Mouse (Mus musculus) forebrain, embryonic 16.5 days (tissue): ENCODE measurements around the gene Nacc1. TPM values are rescaled to one million over a fixed set of nuclear protein-coding genes. Genes with fewer than 3 reads are reported as not detected.
"Not testable (repeated sequence)": the region's sequence is repeated elsewhere in the genome, so short reads cannot be mapped to it uniquely, and the experiment has no call there.

Experiments used
- ATAC-seq: fragments of 200-750 bp; cut with Nextera tagmentation; 2 replicates; pipeline ENCODE4 v1.8.0; 2017; ENCODE audit warnings: mild to moderate bottlenecking, moderate library complexity
- H3K27ac ChIP-seq: fragments of 300-500 bp; sonication (generic); 2 replicates; pipeline ENCODE4 v1.5.1; 2014; ENCODE audit warnings: low read length, control low read depth
- H3K27me3 ChIP-seq: fragments of 300-500 bp; sonication (generic); replicated peaks from 2 replicates; pipeline ENCODE4 v1.6.1; 2014; ENCODE audit warnings: low read length; ENCODE audit not compliant: control insufficient read depth, insufficient read depth
- H3K36me3 ChIP-seq: fragments of 300-500 bp; sonication (generic); 2 replicates; pipeline ENCODE4 v1.6.1; 2014; ENCODE audit not compliant: control insufficient read depth, insufficient read depth
- H3K4me1 ChIP-seq: fragments of 300-500 bp; sonication (generic); replicated peaks from 2 replicates; pipeline ENCODE4 v1.6.1; 2014; ENCODE audit warnings: low read length; ENCODE audit not compliant: control insufficient read depth, insufficient read depth
- H3K4me2 ChIP-seq: fragments of 300-500 bp; sonication (generic); 2 replicates; pipeline ENCODE4 v1.6.1; 2014; ENCODE audit warnings: mild to moderate bottlenecking, low read length, control low read depth
- H3K4me3 ChIP-seq: fragments of 300-500 bp; sonication (generic); replicated peaks from 2 replicates; pipeline ENCODE4 v1.5.1; 2014; ENCODE audit warnings: mild to moderate bottlenecking, low read length, control low read depth
- H3K9ac ChIP-seq: fragments of 300-500 bp; sonication (generic); replicated peaks from 2 replicates; pipeline ENCODE4 v1.6.1; 2014; ENCODE audit warnings: low read depth, low read length, control low read depth
- H3K9me3 ChIP-seq: fragments of 300-500 bp; sonication (generic); 2 replicates; pipeline ENCODE4 v1.6.1; 2016; ENCODE audit warnings: low read length; ENCODE audit not compliant: control insufficient read depth
- WGBS: fragments of 180-500 bp; shearing (Covaris S2); extraction: QIAGEN DNeasy Blood & Tissue Kit; methylation state at CpG from one replicate; pipeline ENCODE4 v1.1.7; 2014; 5-methylcytosine and 5-hydroxymethylcytosine counted together
- polyA plus RNA-seq: library from polyadenylated mRNA; unstranded; fragments of >200 nt; fragmentation: Nextera tagmentation; extraction: Ambion mirVana; gene quantifications from 2 replicates; pipeline ENCODE4 v1.2.1, GENCODE M21; 2015

The Nacc1 gene
- polyA plus RNA-seq, 1 experiment from 2014 or later, result 15.7 TPM

- H3K9ac ChIP-seq, H3K4me2 ChIP-seq, ATAC-seq, H3K4me1 ChIP-seq, H3K27me3 ChIP-seq, H3K9me3 ChIP-seq, H3K4me3 ChIP-seq, H3K27ac ChIP-seq: not testable (repeated sequence)
- WGBS, result 91% methylated on average over 5 of the region's 5 CpGs
- H3K36me3 ChIP-seq, result peaks cover 17% of the 10 kb centered on the region
Measured at GRCm38 (mm10) chr8:84670295-84671006, 17.2 kb downstream of the Nacc1 start.

- Histone ChIP-seq H3K36me3 (peaks cover 6% of the 10 kb centered on the region), H3K27me3 (no peaks in the 10 kb centered on the region), H3K9ac (no peak overlapping the region), H3K27ac (no peak overlapping the region), H3K4me3 (no peak overlapping the region), H3K9me3 (no peaks in the 10 kb centered on the region), H3K4me1 (peaks cover 13% of the 10 kb centered on the region), H3K4me2 (no peak overlapping the region)
- WGBS, result 92% methylated on average over 6 of the region's 6 CpGs
- ATAC-seq, result no peak
Measured at GRCm38 (mm10) chr8:84668731-84669485, 18.8 kb downstream of the Nacc1 start.

GRCm38 (mm10) chr8:84668081-84668480 lies 19.6 kb downstream of the Nacc1 start:
- Histone ChIP-seq H3K4me1 (peaks cover 18% of the 10 kb centered on the region), H3K27ac (no peak overlapping the region), H3K4me2 (no peak overlapping the region), H3K36me3 (peaks cover 6% of the 10 kb centered on the region), H3K9ac (no peak overlapping the region), H3K9me3 (no peaks in the 10 kb centered on the region), H3K4me3 (no peak overlapping the region), H3K27me3 (no peaks in the 10 kb centered on the region)
- no peak for ATAC-seq
- WGBS, result 71% methylated on average over 1 of the region's 1 CpGs

- H3K27me3 ChIP-seq, result no peaks in the 10 kb centered on the region
- peak overlapping the region; percentile 75 for H3K9ac ChIP-seq
- peak; percentile 6; the same call in 1 of the 2 replicates for ATAC-seq
- H3K4me2 ChIP-seq, result peak overlapping the region; percentile 94
- WGBS, result 3% methylated on average over 14 of the region's 14 CpGs
- H3K4me1 ChIP-seq, result peaks cover 42% of the 10 kb centered on the region
- H3K36me3 ChIP-seq, result peaks cover 4% of the 10 kb centered on the region; the same call in 1 of the 2 replicates
- no peaks in the 10 kb centered on the region for H3K9me3 ChIP-seq
- H3K27ac ChIP-seq, result peak overlapping the region; percentile 90
- peak overlapping the region; percentile 69 for H3K4me3 ChIP-seq
Measured at GRCm38 (mm10) chr8:84665385-84665893, 22.2 kb downstream of the Nacc1 start.

GRCm38 (mm10) chr8:84664566-84665384 lies 22.9 kb downstream of the Nacc1 start:
- Histone ChIP-seq H3K9me3 (no peaks in the 10 kb centered on the region), H3K9ac (peak overlapping the region; percentile 75), H3K4me1 (peaks cover 49% of the 10 kb centered on the region), H3K27ac (peak overlapping the region; percentile 90), H3K4me3 (peak overlapping the region; percentile 69), H3K4me2 (peak overlapping the region; percentile 94), H3K36me3 (no peaks in the 10 kb centered on the region), H3K27me3 (no peaks in the 10 kb centered on the region)
- peak; percentile 49 for ATAC-seq
- under 1% methylated on average over 29 of the region's 29 CpGs for WGBS

- H3K36me3 ChIP-seq, result no peaks in the 10 kb centered on the region
- H3K9me3 ChIP-seq, result no peaks in the 10 kb centered on the region
- H3K4me2 ChIP-seq, result peak overlapping the region; percentile 94
- peaks cover 52% of the 10 kb centered on the region for H3K4me1 ChIP-seq
- H3K27me3 ChIP-seq, result no peaks in the 10 kb centered on the region
- peak overlapping the region; percentile 69 for H3K4me3 ChIP-seq
- 2% methylated on average over 43 of the region's 43 CpGs for WGBS
- ATAC-seq, result peak; percentile 77
- peak overlapping the region; percentile 90 for H3K27ac ChIP-seq
- H3K9ac ChIP-seq, result peak overlapping the region; percentile 75
Measured at GRCm38 (mm10) chr8:84663483-84664327, 24.0 kb downstream of the Nacc1 start.

GRCm38 (mm10) chr8:84662581-84663065 lies 25.0 kb downstream of the Nacc1 start, which contains the start of gene Ier2:
Gene Ier2 (minus strand): TSS chr8:84662852.
- under 1% methylated on average over 27 of the region's 27 CpGs for WGBS
- H3K27ac ChIP-seq, result peak within 1 kb of the TSS; percentile 90
- no peaks in the 10 kb centered on the region for H3K36me3 ChIP-seq
- peak within 1 kb of the TSS; percentile 94 for H3K4me2 ChIP-seq
- H3K4me3 ChIP-seq, result peak within 1 kb of the TSS; percentile 69
- H3K4me1 ChIP-seq, result peaks cover 52% of the 10 kb centered on the region
- H3K27me3 ChIP-seq, result no peaks in the 10 kb centered on the region
- no peaks in the 10 kb centered on the region for H3K9me3 ChIP-seq
- peak; percentile 81 for ATAC-seq
- H3K9ac ChIP-seq, result peak within 1 kb of the TSS; percentile 72

- Histone ChIP-seq H3K4me2 (peak overlapping the region; percentile 94), H3K27me3 (no peaks in the 10 kb centered on the region), H3K27ac (peak overlapping the region; percentile 78), H3K36me3 (no peaks in the 10 kb centered on the region), H3K9me3 (no peaks in the 10 kb centered on the region), H3K9ac (peak overlapping the region; percentile 72), H3K4me3 (peak overlapping the region; percentile 69), H3K4me1 (peaks cover 52% of the 10 kb centered on the region)
- ATAC-seq, result peak; percentile 11
- under 1% methylated on average over 60 of the region's 61 CpGs for WGBS
Measured at GRCm38 (mm10) chr8:84661961-84662571, 25.6 kb downstream of the Nacc1 start.
